Mouse (Mus musculus): ENCODE data around the gene Bcl3. TPM values are rescaled to one million over a fixed set of nuclear protein-coding genes. Genes with fewer than 3 reads are reported as not detected.
A peak's percentile ranks its signal among the peaks of the same experiment; 100 is the strongest.

Gene Bcl3
- polyA plus RNA-seq, 1 experiment from 2014 or later = 5.4 TPM

DNA sequence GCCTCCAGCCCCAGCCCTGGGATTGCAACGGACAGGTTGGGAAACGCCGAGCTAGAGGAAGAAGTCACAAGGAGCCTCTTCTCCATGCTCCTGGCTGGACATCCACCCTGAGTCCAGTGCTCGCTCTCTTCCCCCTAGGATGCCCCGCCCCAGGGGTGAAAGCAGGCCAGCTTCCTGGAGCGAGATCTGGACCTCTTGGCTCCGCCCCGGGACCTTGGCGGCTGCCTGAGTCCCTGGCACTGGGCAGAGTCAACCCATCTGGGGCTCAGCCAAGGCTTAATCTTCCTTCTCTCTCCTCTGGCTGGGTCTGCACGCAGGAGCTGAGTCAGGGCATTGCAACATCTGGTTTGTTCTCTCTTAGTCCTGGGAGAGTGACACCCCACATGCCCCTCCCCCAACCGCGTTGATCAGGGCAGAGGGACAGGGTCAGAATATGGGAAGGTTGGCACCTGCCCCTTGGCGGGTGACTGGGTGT is 8.1 kb upstream of the Bcl3 start:
- WGBS (ENCODE audit: insufficient replicate concordance) = 15% methylated on average over 13 of the region's 13 CpGs
- H3K9ac ChIP-seq (replicated peaks) = no peak overlapping the region; the same call in 1 of the 2 replicates
- peak overlapping the region; percentile 73 for H3K27ac ChIP-seq (ENCODE audit: low read depth)

DNA sequence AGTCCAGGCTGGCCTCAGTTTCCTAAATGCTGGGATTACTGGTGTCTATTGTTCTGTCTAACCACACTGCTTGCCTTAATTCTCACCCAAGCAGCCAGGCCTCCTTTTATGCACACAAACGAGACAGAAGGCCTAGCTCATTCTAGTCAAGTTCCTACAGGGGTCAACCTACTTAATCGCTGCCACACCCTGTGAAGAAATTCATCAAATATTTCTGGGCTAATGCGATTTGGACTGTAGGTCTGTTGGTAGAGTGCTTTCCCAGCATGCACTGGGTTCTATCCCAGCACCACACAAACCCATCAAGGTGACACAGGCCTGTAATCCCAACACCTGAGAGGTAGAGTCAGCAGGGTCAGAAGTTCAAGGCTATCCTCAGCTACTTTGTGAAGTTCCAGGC is 7.1 kb upstream of the Bcl3 start:
- no peak overlapping the region for H3K27ac ChIP-seq (ENCODE audit: low read depth)
- DNase-seq (no peak), ATAC-seq (no peak)
- H3K36me3 ChIP-seq (replicated peaks; ENCODE audit: insufficient read depth, low read length) = no peaks in the 10 kb centered on the region
- no peak overlapping the region for H3K9ac ChIP-seq (replicated peaks)
- TF ChIP-seq CTCF (IDR thresholded peaks at IDR 0.05; ENCODE audit: low read depth) (no peak), EP300 (IDR thresholded peaks at IDR 0.05; ENCODE audit: low read depth) (no peak)
- H3K4me2 ChIP-seq (ENCODE audit: low read depth, low read length) = no peak overlapping the region
- H3K4me3 ChIP-seq (ENCODE audit: low read depth, low read length) = no peak overlapping the region
- 77% methylated on average over 3 of the region's 3 CpGs for WGBS (ENCODE audit: insufficient replicate concordance)
- H3K27me3 ChIP-seq (ENCODE audit: insufficient read depth, low read length) = no peaks in the 10 kb centered on the region
- H3K9me3 ChIP-seq (ENCODE audit: low read length) = no peaks in the 10 kb centered on the region
- peaks cover 26% of the 10 kb centered on the region for H3K4me1 ChIP-seq (ENCODE audit: insufficient read depth)

More for the DNA sequence above, 8.1 kb upstream of the Bcl3 start:
- Histone ChIP-seq H3K4me2 (ENCODE audit: low read depth, low read length) (peak overlapping the region; percentile 50), H3K4me1 (ENCODE audit: insufficient read depth) (peaks cover 24% of the 10 kb centered on the region), H3K27me3 (ENCODE audit: insufficient read depth, low read length) (no peaks in the 10 kb centered on the region), H3K36me3 (replicated peaks; ENCODE audit: insufficient read depth, low read length) (no peaks in the 10 kb centered on the region), H3K9me3 (ENCODE audit: low read length) (no peaks in the 10 kb centered on the region), H3K4me3 (ENCODE audit: low read depth, low read length) (no peak overlapping the region)
- DNase-seq (peak; percentile 85), ATAC-seq (peak; percentile 86)
- TF ChIP-seq CTCF (IDR thresholded peaks at IDR 0.05; ENCODE audit: low read depth) = no peak
- TF ChIP-seq EP300 (IDR thresholded peaks at IDR 0.05; ENCODE audit: low read depth) = no peak

DNA sequence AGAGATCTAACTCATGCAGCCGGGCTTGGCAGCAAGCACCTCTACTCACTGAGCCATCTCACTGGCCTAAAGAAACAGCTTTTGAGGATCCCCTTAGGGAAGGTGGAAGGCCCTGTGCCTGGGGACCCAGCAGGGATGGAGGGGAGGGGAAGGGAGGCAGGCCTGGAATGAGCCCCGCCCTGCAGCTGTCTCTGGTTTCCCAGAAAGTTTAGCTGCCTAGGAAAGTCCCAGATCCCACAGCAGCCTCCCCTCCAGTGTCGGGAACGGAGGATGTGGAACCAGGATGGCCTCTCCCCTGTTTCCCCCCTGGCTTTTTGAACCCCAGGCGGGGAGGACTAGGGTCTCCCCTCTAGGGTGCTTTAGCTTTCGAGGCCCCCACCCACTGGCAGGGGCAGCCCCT is 4.2 kb upstream of the Bcl3 start:
- Histone ChIP-seq H3K27me3 (ENCODE audit: insufficient read depth, low read length) (no peaks in the 10 kb centered on the region), H3K36me3 (replicated peaks; ENCODE audit: insufficient read depth, low read length) (no peaks in the 10 kb centered on the region), H3K9ac (replicated peaks) (no peak overlapping the region), H3K9me3 (ENCODE audit: low read length) (no peaks in the 10 kb centered on the region), H3K4me2 (ENCODE audit: low read depth, low read length) (no peak overlapping the region), H3K27ac (ENCODE audit: low read depth) (no peak overlapping the region), H3K4me3 (ENCODE audit: low read depth, low read length) (no peak overlapping the region), H3K4me1 (ENCODE audit: insufficient read depth) (peaks cover 34% of the 10 kb centered on the region)
- no peak for DNase-seq
- no peak for ATAC-seq
- 63% methylated on average over 6 of the region's 6 CpGs for WGBS (ENCODE audit: insufficient replicate concordance)
- no peak for TF ChIP-seq EP300 (IDR thresholded peaks at IDR 0.05; ENCODE audit: low read depth)
- TF ChIP-seq CTCF (IDR thresholded peaks at IDR 0.05; ENCODE audit: low read depth) = no peak

DNA sequence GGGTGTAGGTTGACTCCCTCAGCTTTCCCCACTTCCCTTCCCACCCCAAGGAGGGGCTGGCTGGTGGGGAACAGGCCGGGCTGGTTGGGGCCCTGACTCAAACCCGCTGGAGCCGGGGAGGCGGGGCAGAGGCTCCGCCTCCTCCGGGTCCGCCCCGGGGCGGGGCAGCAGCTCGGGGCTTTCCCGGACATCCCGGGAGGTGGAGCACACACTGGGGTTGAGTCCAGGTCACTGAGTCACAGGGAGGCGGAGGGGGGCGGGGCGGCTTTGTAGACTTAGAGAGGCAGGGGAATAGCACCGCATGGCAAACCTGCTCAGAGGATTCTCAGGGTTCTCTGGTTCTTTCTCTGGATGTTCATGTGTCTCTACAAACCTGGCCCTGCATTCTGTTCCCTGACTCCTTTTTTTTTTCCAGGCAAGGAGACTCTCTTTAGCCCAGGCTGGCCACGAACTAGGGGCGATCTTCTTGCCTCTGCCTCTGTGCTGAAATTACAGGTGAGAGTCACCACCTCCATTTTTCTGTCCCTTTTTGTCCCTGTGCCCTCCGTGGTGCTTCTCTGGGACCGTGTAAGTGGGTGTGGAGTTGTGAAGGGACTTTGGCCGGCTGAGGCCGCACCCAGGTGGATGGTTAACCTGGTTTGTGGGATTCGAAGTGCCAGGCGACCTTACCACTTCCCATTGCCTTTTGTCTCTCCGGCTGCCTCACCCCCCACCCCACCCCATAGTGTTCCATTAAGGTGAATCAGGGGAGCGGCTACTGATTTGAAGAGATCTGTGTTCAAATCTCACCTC is 1.8 kb upstream of the Bcl3 start:
- Histone ChIP-seq H3K36me3 (replicated peaks; ENCODE audit: insufficient read depth, low read length) (peaks cover 5% of the 10 kb centered on the region; the same call in 1 of the 2 replicates), H3K4me2 (ENCODE audit: low read depth, low read length) (peak overlapping the region; percentile 34), H3K4me3 (ENCODE audit: low read depth, low read length) (0 out of 2 replicates have a peak overlapping the region, but pooled peaks have one; percentile 11), H3K27ac (ENCODE audit: low read depth) (peak overlapping the region; percentile 92), H3K9me3 (ENCODE audit: low read length) (no peaks in the 10 kb centered on the region), H3K27me3 (ENCODE audit: insufficient read depth, low read length) (no peaks in the 10 kb centered on the region), H3K9ac (replicated peaks) (peak overlapping the region; percentile 55), H3K4me1 (ENCODE audit: insufficient read depth) (peaks cover 27% of the 10 kb centered on the region)
- DNase-seq (peak; percentile 91), ATAC-seq (peak; percentile 93)
- WGBS (ENCODE audit: insufficient replicate concordance) = 22% methylated on average over 24 of the region's 26 CpGs
- TF ChIP-seq CTCF (IDR thresholded peaks at IDR 0.05; ENCODE audit: low read depth) (no peak), EP300 (IDR thresholded peaks at IDR 0.05; ENCODE audit: low read depth) (peak; percentile 71)

DNA sequence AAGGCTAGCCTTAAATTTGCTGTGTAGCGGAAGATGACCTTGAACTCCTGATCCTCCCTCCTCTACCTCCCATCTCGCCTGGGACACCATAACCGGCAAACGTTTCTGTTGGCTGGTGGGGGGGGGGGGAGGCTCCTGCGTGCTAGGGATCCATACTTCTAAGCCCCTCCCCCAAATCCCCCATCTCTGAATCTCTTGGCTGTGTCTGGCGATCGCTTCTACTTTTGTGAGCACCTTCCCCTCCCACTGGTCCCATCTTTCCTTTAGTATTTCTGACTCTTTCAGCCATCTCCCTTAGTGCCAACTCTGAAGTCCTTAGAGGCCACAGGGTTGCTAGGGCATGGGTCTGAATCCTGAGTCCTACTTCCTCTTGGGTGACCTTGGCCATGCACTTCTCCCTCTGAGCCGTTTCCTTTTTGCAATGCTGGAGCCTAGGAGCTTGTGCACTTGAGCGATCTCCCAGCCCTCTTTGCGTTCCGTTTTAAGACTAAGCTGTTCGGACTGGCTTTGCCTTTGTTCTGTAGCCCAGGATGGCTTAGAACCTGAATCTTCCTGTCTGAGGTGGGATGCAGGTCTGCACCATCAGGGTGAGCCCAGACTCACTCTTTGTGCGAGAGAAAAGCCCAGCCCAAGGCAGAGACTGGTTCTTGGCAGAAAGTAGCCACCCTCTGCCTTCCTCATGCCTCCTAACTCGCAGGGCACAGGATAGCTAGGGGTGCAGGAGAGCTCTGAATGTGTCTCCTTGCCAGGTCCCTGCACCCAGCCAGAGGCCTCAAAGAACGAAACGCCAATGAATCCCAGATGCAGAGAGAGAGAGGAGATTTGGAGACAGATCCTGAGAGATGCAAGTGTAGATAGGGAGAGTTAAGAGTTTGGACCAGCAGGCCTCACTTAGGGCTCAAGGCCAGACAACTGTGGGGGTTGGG is 949 bp upstream of the Bcl3 start:
- peak overlapping the region; percentile 92 for H3K27ac ChIP-seq (ENCODE audit: low read depth)
- H3K4me3 ChIP-seq (ENCODE audit: low read depth, low read length) = peak overlapping the region; percentile 69; the same call in 1 of the 2 replicates
- H3K9me3 ChIP-seq (ENCODE audit: low read length) = no peaks in the 10 kb centered on the region
- DNase-seq = peak; percentile 27
- TF ChIP-seq CTCF (IDR thresholded peaks at IDR 0.05; ENCODE audit: low read depth) (no peak), EP300 (IDR thresholded peaks at IDR 0.05; ENCODE audit: low read depth) (no peak)
- peaks cover 31% of the 10 kb centered on the region for H3K4me1 ChIP-seq (ENCODE audit: insufficient read depth)
- WGBS (ENCODE audit: insufficient replicate concordance) = 17% methylated on average over 16 of the region's 16 CpGs
- peaks cover 9% of the 10 kb centered on the region; the same call in 1 of the 2 replicates for H3K36me3 ChIP-seq (replicated peaks; ENCODE audit: insufficient read depth, low read length)
- H3K4me2 ChIP-seq (ENCODE audit: low read depth, low read length) = peak overlapping the region; percentile 89
- peak overlapping the region; percentile 31; the same call in 1 of the 2 replicates for H3K9ac ChIP-seq (replicated peaks)
- ATAC-seq = peak; percentile 4
- no peaks in the 10 kb centered on the region for H3K27me3 ChIP-seq (ENCODE audit: insufficient read depth, low read length)

DNA sequence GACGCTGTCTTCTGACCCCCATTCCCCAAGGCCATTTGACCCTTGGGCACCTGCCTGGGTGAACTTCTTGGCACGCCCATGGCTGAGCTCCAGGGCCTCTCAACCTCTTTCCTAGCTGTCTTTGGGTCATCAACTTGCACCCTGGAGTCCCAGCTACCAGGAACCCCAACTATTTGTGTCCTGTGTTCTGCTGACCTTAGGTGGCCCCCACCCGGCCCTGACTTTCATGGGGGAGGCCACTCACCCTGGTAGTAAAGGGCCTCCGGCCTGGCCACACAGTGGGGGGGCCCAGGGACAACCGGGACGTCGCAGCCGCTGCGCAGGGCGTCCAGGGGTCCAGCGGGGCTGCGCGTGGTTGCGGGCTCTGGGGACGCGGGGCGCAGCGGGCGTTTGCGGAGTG is 377 bp downstream of the Bcl3 start:
- peak overlapping the region; percentile 92 for H3K27ac ChIP-seq (ENCODE audit: low read depth)
- no peak for ATAC-seq
- no peaks in the 10 kb centered on the region for H3K9me3 ChIP-seq (ENCODE audit: low read length)
- peak overlapping the region; percentile 86 for H3K9ac ChIP-seq (replicated peaks)
- H3K4me1 ChIP-seq (ENCODE audit: insufficient read depth) = peaks cover 41% of the 10 kb centered on the region
- H3K4me2 ChIP-seq (ENCODE audit: low read depth, low read length) = peak overlapping the region; percentile 89
- TF ChIP-seq EP300 (IDR thresholded peaks at IDR 0.05; ENCODE audit: low read depth) (no peak), CTCF (IDR thresholded peaks at IDR 0.05; ENCODE audit: low read depth) (no peak)
- no peaks in the 10 kb centered on the region for H3K27me3 ChIP-seq (ENCODE audit: insufficient read depth, low read length)
- WGBS (ENCODE audit: insufficient replicate concordance) = 5% methylated on average over 19 of the region's 20 CpGs
- no peak for DNase-seq
- H3K4me3 ChIP-seq (ENCODE audit: low read depth, low read length) = peak overlapping the region; percentile 69
- peaks cover 12% of the 10 kb centered on the region for H3K36me3 ChIP-seq (replicated peaks; ENCODE audit: insufficient read depth, low read length)
